Mouse (Mus musculus): ENCODE results near the gene Rit1.
"Not testable (repeated sequence)": the region's sequence is repeated elsewhere in the genome, so short reads cannot be mapped to it uniquely, and the experiment has no call there.

Gene Rit1

DNA sequence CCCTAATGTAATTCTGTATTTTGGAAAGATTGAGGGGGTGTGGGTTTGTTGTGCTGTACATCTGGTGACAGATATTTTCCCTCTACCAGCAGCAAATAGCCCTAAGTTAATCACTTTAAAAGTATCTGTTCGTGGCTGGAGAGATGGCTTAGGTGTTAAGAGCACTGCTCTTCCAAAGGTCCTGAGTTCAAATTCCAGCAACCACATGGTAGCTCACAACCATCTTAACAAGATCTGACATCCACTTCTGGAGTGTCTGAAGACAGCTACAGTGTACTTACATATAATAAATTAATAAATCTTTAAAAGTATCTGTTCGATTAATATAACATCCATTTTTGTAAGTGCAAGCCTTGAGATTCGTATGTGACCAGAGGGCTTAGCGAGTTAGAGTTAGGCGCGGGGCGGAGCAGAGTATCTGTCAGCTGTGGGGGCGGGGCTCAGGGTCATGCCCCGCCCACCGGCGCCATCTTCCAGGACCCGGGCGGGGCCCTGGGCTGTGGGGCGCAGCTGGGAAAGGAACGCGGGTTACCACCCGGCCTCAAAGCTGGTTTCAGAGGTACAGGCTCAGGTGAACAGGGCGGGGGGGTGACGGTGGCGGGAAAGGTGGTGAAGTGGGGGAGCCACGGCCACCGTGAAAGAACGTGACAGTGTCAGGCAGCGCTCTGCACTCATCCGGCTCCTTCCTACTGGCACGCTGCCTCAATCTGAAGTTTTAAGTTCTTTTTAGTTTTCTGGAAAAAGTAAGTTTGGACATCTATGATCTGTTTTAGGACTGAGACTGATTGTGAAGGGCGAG is at the start of gene Rit1:
Rit1 (plus strand) TSS at position 440 of the 799 bp plus-strand sequence.
- in situ Hi-C loops (cut with MboI, MseI): no loop called here

DNA sequence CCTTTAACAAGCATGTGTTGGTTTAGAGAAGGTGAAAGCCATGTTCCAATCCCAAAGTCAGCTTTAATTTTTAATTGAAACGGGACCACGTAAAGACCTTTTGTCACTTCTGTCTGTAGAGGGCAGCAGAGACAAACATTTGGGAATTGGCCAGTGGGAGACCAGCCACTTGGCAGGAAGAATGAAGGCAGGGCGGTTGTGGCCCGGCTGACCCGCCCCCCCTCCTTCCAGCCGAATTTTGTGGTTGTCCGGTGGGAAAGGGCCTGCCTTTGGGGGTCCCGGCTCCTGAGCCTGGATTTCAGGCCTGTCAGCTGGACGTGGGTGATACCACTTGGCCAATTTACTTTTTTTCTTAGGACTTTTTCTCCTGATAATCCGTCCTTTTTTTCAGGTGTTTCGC is 39.2 kb upstream of the Rit1 start:
- in situ Hi-C loops (cut with MboI, MseI): loop anchor here (5.0 kb wide), 1 partner anchor 55 kb away; no protein-coding TSS in a partner anchor

DNA sequence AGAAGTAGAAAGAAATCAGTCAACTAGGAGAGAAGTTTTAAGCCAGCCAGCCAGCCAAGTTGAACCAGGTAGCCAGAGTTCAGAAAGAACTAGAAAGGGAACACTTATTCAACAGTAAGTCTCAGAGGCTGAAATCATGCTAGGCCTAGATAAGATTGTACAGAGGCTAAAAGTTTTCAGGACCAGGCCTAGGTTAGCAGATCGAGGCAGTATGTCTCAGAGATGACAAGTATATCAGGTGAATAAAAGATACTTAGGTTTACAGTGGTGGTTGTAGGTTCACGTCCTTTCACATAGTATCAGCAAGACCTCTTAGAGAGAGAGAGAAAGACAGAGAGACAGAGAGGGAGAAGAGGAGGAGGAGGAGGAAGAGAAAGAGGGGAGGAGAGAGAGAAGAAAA is 32.8 kb upstream of the Rit1 start:
- in situ Hi-C loops (cut with MboI, MseI): no loop called here

GRCm38 (mm10) chr3:88684236-88684979 is 32.2 kb upstream of the Rit1 start:
- in situ Hi-C loops (cut with MboI, MseI): no loop called here

- in situ Hi-C loops (cut with MboI, MseI): no loop called here
Measured at GRCm38 (mm10) chr3:88684980-88685941, 31.4 kb upstream of the Rit1 start, which contains the start of gene Khdc4. Khdc4 (plus strand) TSS chr3:88685803.

DNA sequence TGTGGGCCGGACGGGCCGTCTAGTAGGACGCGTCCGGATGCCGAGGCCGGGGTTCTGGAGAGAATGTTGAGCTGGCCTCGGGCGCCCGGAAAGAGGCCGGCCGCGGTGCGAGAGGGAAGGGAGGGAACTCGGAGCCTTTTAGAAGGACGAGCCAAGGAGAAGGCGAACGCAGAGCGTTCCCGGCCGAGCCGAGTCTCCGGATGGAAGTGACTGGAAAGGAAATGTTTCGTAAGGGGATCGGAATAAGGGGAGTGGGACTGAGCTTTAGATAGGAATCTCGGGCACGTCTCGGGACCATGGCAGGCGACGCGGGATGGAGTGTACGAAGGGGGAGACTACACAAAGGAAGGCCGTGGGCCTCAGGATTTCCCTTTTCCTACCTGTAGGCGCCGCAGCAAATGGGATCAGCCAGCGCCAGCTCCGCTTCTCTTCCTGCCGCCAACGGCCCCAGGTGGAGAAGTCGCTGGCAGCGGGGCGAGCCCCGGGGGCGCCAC is 30.6 kb upstream of the Rit1 start:
- in situ Hi-C loops (cut with MboI, MseI): no loop called here

GRCm38 (mm10) chr3:88686734-88687611 is 29.7 kb upstream of the Rit1 start:
- in situ Hi-C loops (cut with MboI, MseI): no loop called here

- in situ Hi-C loops (cut with MboI, MseI): no loop called here
Measured at GRCm38 (mm10) chr3:88689079-88689478, 27.6 kb upstream of the Rit1 start.

GRCm38 (mm10) chr3:88695545-88695944 is 21.1 kb upstream of the Rit1 start:
- in situ Hi-C loops (cut with MboI, MseI): loop anchor here (5.0 to 10.0 kb wide), 4 partner anchors 341 to 1322 kb away; no protein-coding TSS in a partner anchor

DNA sequence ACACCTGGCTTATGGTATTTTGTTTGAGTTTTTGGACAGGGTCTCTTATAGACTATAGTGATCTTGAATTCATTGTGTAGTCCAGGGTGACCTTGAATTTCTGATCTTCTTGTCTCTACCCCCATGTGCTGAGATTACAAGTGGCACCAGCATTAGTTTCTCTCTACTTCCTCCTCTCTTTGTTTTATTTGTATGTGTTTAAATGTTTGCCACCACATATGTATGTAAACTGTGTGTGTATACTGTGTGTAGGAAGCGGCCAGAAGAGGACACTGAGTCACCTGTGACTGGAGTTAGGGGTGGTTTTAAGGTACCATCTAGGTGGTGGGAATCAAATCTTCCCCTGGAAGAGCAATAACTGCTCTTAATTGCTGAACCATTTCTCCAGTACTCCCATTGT is 18.6 kb upstream of the Rit1 start:
- in situ Hi-C loops (cut with MboI, MseI): loop anchor here (5.0 to 10.0 kb wide), 4 partner anchors 343 to 1319 kb away; no protein-coding TSS in a partner anchor

GRCm38 (mm10) chr3:88698834-88699233 is 17.8 kb upstream of the Rit1 start:
- in situ Hi-C loops (cut with MboI, MseI): loop anchor here (5.0 to 10.0 kb wide), 4 partner anchors 344 to 1318 kb away; no protein-coding TSS in a partner anchor

- in situ Hi-C loops (cut with MboI, MseI): loop anchor here (10.0 kb wide), 1 partner anchor 65 kb away; no protein-coding TSS in a partner anchor
Measured at GRCm38 (mm10) chr3:88700247-88700646, 16.4 kb upstream of the Rit1 start.

- in situ Hi-C loops (cut with MboI, MseI): loop anchor here (10.0 kb wide), 1 partner anchor 66 kb away; no protein-coding TSS in a partner anchor
Measured at GRCm38 (mm10) chr3:88701222-88701621, 15.4 kb upstream of the Rit1 start.

- in situ Hi-C loops (cut with MboI, MseI): no loop called here
Measured at GRCm38 (mm10) chr3:88713709-88714108, 2.9 kb upstream of the Rit1 start.

GRCm38 (mm10) chr3:88714725-88715124 is 1.9 kb upstream of the Rit1 start:
- in situ Hi-C loops (cut with MboI, MseI): no loop called here

DNA sequence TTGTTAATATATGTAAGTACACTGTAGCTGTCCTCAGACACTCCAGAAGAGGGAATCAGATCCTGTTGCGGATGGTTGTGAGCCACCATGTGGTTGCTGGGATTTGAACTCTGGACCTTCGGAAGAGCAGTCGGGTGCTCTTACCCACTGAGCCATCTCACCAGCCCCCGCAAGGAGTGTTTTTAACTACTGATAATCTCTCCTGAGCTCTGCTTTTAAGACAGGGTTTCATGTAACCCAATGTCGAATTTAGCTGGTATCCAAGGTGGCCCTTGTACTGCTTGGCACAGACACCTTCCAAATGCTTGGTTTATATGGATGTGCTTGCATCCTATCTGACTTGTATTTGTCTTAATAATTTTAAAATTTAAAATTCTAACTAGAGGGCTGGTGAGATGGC is 922 bp upstream of the Rit1 start:
- in situ Hi-C loops (cut with MboI, MseI): not testable (repeated sequence)

- in situ Hi-C loops (cut with MboI, MseI): no loop called here
Measured at GRCm38 (mm10) chr3:88717198-88717798, 660 bp downstream of the Rit1 start.

GRCm38 (mm10) chr3:88717831-88718230 is 1.2 kb downstream of the Rit1 start:
- in situ Hi-C loops (cut with MboI, MseI): no loop called here

DNA sequence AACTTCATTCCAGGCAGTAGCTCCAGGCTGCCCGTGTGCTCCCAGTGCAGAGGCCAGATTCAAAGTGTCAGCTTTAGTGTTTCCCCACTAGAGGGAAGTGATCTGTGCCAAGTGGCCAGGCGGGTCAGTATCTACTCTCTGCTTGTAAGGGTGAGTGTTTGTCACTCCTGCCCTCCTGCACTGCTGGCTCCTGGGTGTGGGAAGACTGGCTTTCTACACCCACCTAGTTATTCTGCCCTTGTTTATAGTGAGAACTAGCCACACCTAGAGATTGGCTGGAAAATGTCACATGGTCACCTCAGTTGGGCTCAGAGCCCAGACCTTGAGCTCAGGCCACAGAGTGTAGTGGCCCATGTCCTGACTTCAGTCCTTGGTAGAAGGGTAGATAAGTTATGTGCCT is 2.5 kb downstream of the Rit1 start:
- in situ Hi-C loops (cut with MboI, MseI): no loop called here

DNA sequence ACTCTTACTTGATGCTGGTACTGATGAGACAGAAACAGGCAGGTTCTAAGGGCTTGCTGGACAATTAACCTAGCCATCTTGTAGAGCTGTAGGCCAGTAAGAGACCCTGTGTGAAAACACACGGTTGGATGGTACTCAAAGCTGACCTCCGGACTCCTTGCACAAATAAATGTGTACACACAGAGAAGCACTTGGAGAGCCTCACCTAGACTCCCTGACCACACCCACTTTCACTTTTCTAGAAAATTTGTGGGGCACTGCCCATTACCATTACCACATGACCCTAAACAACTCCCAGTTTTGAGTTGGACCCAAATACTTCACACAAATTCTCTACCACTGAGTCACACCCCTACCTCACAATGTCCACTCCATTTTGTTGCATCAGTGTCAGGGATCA is 19.9 kb downstream of the Rit1 start:
- in situ Hi-C loops (cut with MboI, MseI): no loop called here
